Comparison of ENCODE assay signal across 8 mouse cellular contexts in the genomic region with DNA sequence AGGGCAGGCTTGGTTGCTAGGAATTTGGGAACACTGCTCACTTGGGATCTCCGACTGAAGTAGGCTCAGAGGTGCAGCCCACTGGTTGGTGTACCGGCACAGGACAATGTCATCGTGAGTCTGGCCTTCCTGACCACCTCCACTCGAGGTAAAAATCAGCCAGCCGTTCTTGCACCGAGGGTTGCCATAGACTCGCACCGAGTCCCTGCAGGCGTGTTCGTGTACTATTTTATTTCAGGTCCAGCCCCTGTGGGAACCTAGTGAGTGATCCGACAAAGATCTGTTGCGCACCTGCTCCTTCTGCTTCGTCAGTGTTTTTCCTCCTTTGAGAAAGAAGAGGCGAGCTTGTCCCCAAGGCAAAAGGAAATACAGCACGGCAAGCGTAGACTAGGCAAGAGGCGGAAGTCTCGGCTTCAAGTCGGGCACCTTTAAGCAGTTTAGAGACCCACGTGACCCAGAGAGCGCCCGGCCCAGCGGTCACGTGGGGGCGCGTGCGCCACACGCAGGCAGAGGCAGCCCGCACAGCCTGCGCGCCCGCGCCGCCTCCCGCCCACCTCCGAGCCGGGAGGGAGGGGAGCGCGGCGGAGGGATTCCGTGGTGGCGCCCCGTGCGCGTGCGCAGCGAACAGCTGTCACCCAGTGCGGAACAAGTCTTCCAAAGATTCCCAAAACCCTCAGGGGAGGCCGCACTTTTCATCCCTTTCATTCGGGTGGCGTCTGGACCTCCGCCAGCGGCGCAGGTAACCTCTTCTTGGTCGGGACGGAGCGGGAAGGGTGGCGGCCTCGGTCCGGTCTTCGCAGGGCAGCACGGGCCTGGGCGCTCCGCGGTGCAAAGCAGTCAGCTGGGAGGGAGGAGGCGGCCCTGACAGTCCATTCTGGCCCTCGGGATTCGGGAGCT. TPM values are rescaled to one million over a fixed set of nuclear protein-coding genes. Genes with fewer than 3 reads are reported as not detected.
DNase-seq lines count a peak whose midpoint lies in the region; ATAC-seq and TF ChIP-seq lines count a peak whose summit lies in the region.

No protein-coding gene starts in this region.

- peak; percentile 99 for ATAC-seq in forebrain, embryonic 11.5 days (replicated peaks; ENCODE audit: low FRiP score)
- ATAC-seq in heart, embryonic 16.5 days (replicated peaks; ENCODE audit: extremely low read depth, insufficient read depth, low FRiP score) = peak; percentile 98
- peak; percentile 98 for ATAC-seq in liver, embryonic 15.5 days (ENCODE audit: insufficient read depth)
- peak; percentile 97 for ATAC-seq in neural tube, embryonic 12.5 days (ENCODE audit: low FRiP score, low read depth)

- no peaks in the 10 kb centered on the region for H3K27me3 ChIP-seq in CH12.LX (replicated peaks)
- no peaks in the 10 kb centered on the region for H3K27me3 ChIP-seq in forebrain, embryonic 11.5 days (ENCODE audit: control insufficient read depth, insufficient read depth, low read length)
- no peaks in the 10 kb centered on the region for H3K27me3 ChIP-seq in heart, embryonic 16.5 days (ENCODE audit: control insufficient read depth, insufficient read depth, low read length)
- no peaks in the 10 kb centered on the region for H3K27me3 ChIP-seq in liver, embryonic 15.5 days
- H3K27me3 ChIP-seq in neural tube, embryonic 12.5 days (replicated peaks) = no peaks in the 10 kb centered on the region

- no peak for TF ChIP-seq CTCF in CH12.LX (conservative IDR thresholded peaks at IDR 0.05 in 1 of 2, IDR thresholded peaks at IDR 0.05 in 1 of 2; ENCODE audit: low read depth in 2 of 2, low read length in 2 of 2)

- TF ChIP-seq RAD21 in CH12.LX (IDR thresholded peaks at IDR 0.05; ENCODE audit: low read depth, low read length) = no peak

- peak; percentile 100 for TF ChIP-seq POLR2A in CH12.LX (IDR thresholded peaks at IDR 0.05; ENCODE audit: low read depth, low read length)

- H3K27ac ChIP-seq in CH12.LX (ENCODE audit: insufficient read depth, low read depth) = peak overlapping the region; percentile 18; the same call in 1 of the 2 replicates
- peak overlapping the region; percentile 76 for H3K27ac ChIP-seq in forebrain, embryonic 11.5 days (ENCODE audit: low read depth, low read length)
- H3K27ac ChIP-seq in heart, embryonic 16.5 days (ENCODE audit: low read length) = peak overlapping the region; percentile 93
- peak overlapping the region; percentile 78 for H3K27ac ChIP-seq in liver, embryonic 15.5 days (replicated peaks)
- peak overlapping the region; percentile 72; the same call in 1 of the 2 replicates for H3K27ac ChIP-seq in neural tube, embryonic 12.5 days

- dilution Hi-C loops in CH12.LX (cut with MboI; ENCODE audit: extremely low pct_ligation_motif_present, extremely low pct_unique_long_range_greater_than_20kb, low sequenced_read_pairs) = no loop called here

- H3K9me3 ChIP-seq in CH12.LX (replicated peaks; ENCODE audit: low read length) = no peaks in the 10 kb centered on the region
- H3K9me3 ChIP-seq in forebrain, embryonic 11.5 days (ENCODE audit: control insufficient read depth, low read length) = no peaks in the 10 kb centered on the region
- H3K9me3 ChIP-seq in heart, embryonic 16.5 days (replicated peaks; ENCODE audit: control insufficient read depth, low read length) = no peaks in the 10 kb centered on the region
- no peaks in the 10 kb centered on the region for H3K9me3 ChIP-seq in liver, embryonic 15.5 days (replicated peaks)
- no peaks in the 10 kb centered on the region for H3K9me3 ChIP-seq in neural tube, embryonic 12.5 days

- peak overlapping the region; percentile 81 for H3K9ac ChIP-seq in CH12.LX (ENCODE audit: insufficient read depth, low read depth)
- peak overlapping the region; percentile 81 for H3K9ac ChIP-seq in forebrain, embryonic 11.5 days (ENCODE audit: low read length)
- H3K9ac ChIP-seq in heart, embryonic 16.5 days (ENCODE audit: low read length) = peak overlapping the region; percentile 94
- peak overlapping the region; percentile 87 for H3K9ac ChIP-seq in liver, embryonic 15.5 days
- peak overlapping the region; percentile 84 for H3K9ac ChIP-seq in neural tube, embryonic 12.5 days

- in situ Hi-C loops in CH12.LX (cut with MboI; ENCODE audit: low pct_ligation_motif_present, low pct_unique_long_range_greater_than_20kb, low sequenced_read_pairs) = no loop called here

- peaks cover 13% of the 10 kb centered on the region for H3K79me2 ChIP-seq in CH12.LX (replicated peaks; ENCODE audit: control insufficient read depth, extremely low read depth, insufficient read depth, poor library complexity, severe bottlenecking)

- no peak for TF ChIP-seq EP300 in CH12.LX (IDR thresholded peaks at IDR 0.05; ENCODE audit: low read length)

- peak overlapping the region; percentile 81 for H3K4me2 ChIP-seq in CH12.LX (ENCODE audit: insufficient read depth, low read depth, poor library complexity, severe bottlenecking)
- H3K4me2 ChIP-seq in forebrain, embryonic 11.5 days (ENCODE audit: low read depth, low read length, severe bottlenecking) = peak overlapping the region; percentile 66
- peak overlapping the region; percentile 92 for H3K4me2 ChIP-seq in heart, embryonic 16.5 days (ENCODE audit: low read depth, low read length)
- H3K4me2 ChIP-seq in liver, embryonic 15.5 days = peak overlapping the region; percentile 90
- H3K4me2 ChIP-seq in neural tube, embryonic 12.5 days (replicated peaks) = peak overlapping the region; percentile 72

- WGBS in forebrain, embryonic 11.5 days = under 1% methylated on average over 56 of the region's 68 CpGs
- under 1% methylated on average over 68 of the region's 68 CpGs for WGBS in heart, embryonic 16.5 days
- WGBS in liver, embryonic 15.5 days (ENCODE audit: insufficient replicate concordance) = under 1% methylated on average over 68 of the region's 68 CpGs
- under 1% methylated on average over 68 of the region's 68 CpGs for WGBS in neural tube, embryonic 12.5 days

- H3K36me3 ChIP-seq in CH12.LX (replicated peaks in 1 of 2; ENCODE audit: control insufficient read depth in 1 of 2, insufficient read depth in 1 of 2, low read length in 1 of 2) = no peaks in the 10 kb centered on the region
- no peaks in the 10 kb centered on the region for H3K36me3 ChIP-seq in forebrain, embryonic 11.5 days (ENCODE audit: control insufficient read depth, insufficient read depth, low read length)
- no peaks in the 10 kb centered on the region for H3K36me3 ChIP-seq in heart, embryonic 16.5 days (ENCODE audit: control insufficient read depth, insufficient read depth)
- H3K36me3 ChIP-seq in liver, embryonic 15.5 days (replicated peaks) = no peaks in the 10 kb centered on the region
- H3K36me3 ChIP-seq in neural tube, embryonic 12.5 days = no peaks in the 10 kb centered on the region

- H3K4me1 ChIP-seq in CH12.LX (ENCODE audit: control insufficient read depth in 1 of 2, insufficient read depth in 2 of 2) = no peaks in the 10 kb centered on the region
- H3K4me1 ChIP-seq in forebrain, embryonic 11.5 days (replicated peaks; ENCODE audit: control insufficient read depth, insufficient read depth, low read length) = no peaks in the 10 kb centered on the region
- H3K4me1 ChIP-seq in heart, embryonic 16.5 days (ENCODE audit: control insufficient read depth, insufficient read depth, low read length) = peaks cover 7% of the 10 kb centered on the region
- peaks cover 9% of the 10 kb centered on the region for H3K4me1 ChIP-seq in liver, embryonic 15.5 days (replicated peaks)
- H3K4me1 ChIP-seq in neural tube, embryonic 12.5 days = peaks cover 8% of the 10 kb centered on the region

- peak; percentile 91 for DNase-seq in CH12.LX (ENCODE audit: extremely low read depth)
- DNase-seq in c-Kit-positive CD71-positive TER-119-negative erythroid progenitor cells, embryonic 14.5 days (ENCODE audit: low read depth) = peak; percentile 85
- DNase-seq in forebrain, embryonic 11.5 days (ENCODE audit: low spot score) = peak; percentile 98
- DNase-seq in kidney, postnatal 36 days = peak; percentile 97 to 98
- peak; percentile 92 for DNase-seq in telencephalon, adult 2 months (ENCODE audit: low read depth, low spot score)

- peak overlapping the region; percentile 72 to 94 (median 73) for H3K4me3 ChIP-seq in CH12.LX (replicated peaks in 1 of 3; ENCODE audit: low read depth in 2 of 3, low read length in 2 of 3, poor library complexity in 1 of 3)
- peak overlapping the region; percentile 76 for H3K4me3 ChIP-seq in forebrain, embryonic 11.5 days (ENCODE audit: low read depth, low read length)
- H3K4me3 ChIP-seq in heart, embryonic 16.5 days (ENCODE audit: low read length) = peak overlapping the region; percentile 97
- H3K4me3 ChIP-seq in liver, embryonic 15.5 days (replicated peaks) = peak overlapping the region; percentile 86
- peak overlapping the region; percentile 87 for H3K4me3 ChIP-seq in neural tube, embryonic 12.5 days

TF ChIP-seq in CH12.LX, 34 proteins besides CTCF, POLR2A, EP300 and RAD21 (continues in another document):
- TF ChIP-seq MAX (IDR thresholded peaks at IDR 0.05; ENCODE audit: low read length) (peak; percentile 98), ZMIZ1 (IDR thresholded peaks at IDR 0.05; ENCODE audit: low read depth, low read length) (peak; percentile 93), NELFE (IDR thresholded peaks at IDR 0.05; ENCODE audit: low read depth, low read length) (peak; percentile 99), USF1 (IDR thresholded peaks at IDR 0.05; ENCODE audit: low read depth, low read length) (peak; percentile 99), ETS1 (conservative IDR thresholded peaks at IDR 0.05; ENCODE audit: low read depth, low read length) (no peak; the same call in 1 of the 2 replicates), ZNF384 (IDR thresholded peaks at IDR 0.05; ENCODE audit: low read depth, low read length) (no peak), MXI1 (IDR thresholded peaks at IDR 0.05; ENCODE audit: low read depth, low read length) (peak; percentile 34; the same call in 1 of the 2 replicates), JUN (IDR thresholded peaks at IDR 0.05; ENCODE audit: insufficient read depth, low read depth, low read length) (no peak), HCFC1 (IDR thresholded peaks at IDR 0.05; ENCODE audit: low read depth, low read length) (peak; percentile 54), NRF1 (IDR thresholded peaks at IDR 0.05; ENCODE audit: low read depth, low read length) (peak; percentile 97), UBTF (IDR thresholded peaks at IDR 0.05; ENCODE audit: low read depth, low read length) (0 out of 2 replicates have a peak, but pooled peaks have one; percentile 34), IRF4 (IDR thresholded peaks at IDR 0.05; ENCODE audit: low read depth, low read length) (peak; percentile 69), KAT2A (IDR thresholded peaks at IDR 0.05; ENCODE audit: insufficient replicate concordance, low read length) (0 out of 2 replicates have a peak, but pooled peaks have one; percentile 48)

RNA-seq across cellular contexts. Expression of a gene that starts 9.3 kb away (rescaled TPM):
- total RNA-seq in CH12.LX (2012; rRNA removed) = 10.0 and 12.2 TPM in 2 replicates
- 13.9 and 14.4 TPM in 2 replicates for total RNA-seq in CH12.LX (2014; rRNA removed)
- polyA plus RNA-seq in CH12.LX (2012; ENCODE audit: insufficient read length, low read depth) = 8.1 and 8.4 TPM in 2 replicates
- polyA plus RNA-seq in forebrain, embryonic 11.5 days (2014; fragmentation: Nextera tagmentation; extraction: Ambion mirVana) = 13.4 and 14.3 TPM in 2 replicates
- 12.2 and 12.3 TPM in 2 replicates for polyA plus RNA-seq in heart, embryonic 16.5 days (2015; fragmentation: Nextera tagmentation; extraction: Ambion mirVana)
- 4.5 and 4.6 TPM in 2 replicates for polyA plus RNA-seq in liver, embryonic 15.5 days (2015; fragmentation: Nextera tagmentation; extraction: Ambion mirVana)
- polyA plus RNA-seq in neural tube, embryonic 12.5 days (2016; fragmentation: Nextera tagmentation; extraction: Ambion mirVana) = 15.2 and 16.7 TPM in 2 replicates

Comparison
In these comparisons a context has a peak if more than half of its experiments do, and no peak if none do; other contexts are left out.
1. Peak in every context shown above with its lines: DNase-seq, ATAC-seq, H3K4me3 ChIP-seq and H3K27ac ChIP-seq.
2. H3K27ac ChIP-seq: peak in every context shown above with its lines; median percentile 93 in heart, embryonic 16.5 days; 78 in liver, embryonic 15.5 days; 76 in forebrain, embryonic 11.5 days; 72 in neural tube, embryonic 12.5 days; 18 in CH12.LX.